Mouse (Mus musculus): ENCODE measurements around the gene Gm10318.

Gene Gm10318

GRCm38 (mm10) chr10:77900126-77900525 lies 47.5 kb downstream of the Gm10318 start:
- no peak for DNase-seq

GRCm38 (mm10) chr10:77900903-77901818 lies 48.5 kb downstream of the Gm10318 start:
- no peak for DNase-seq

GRCm38 (mm10) chr10:77901871-77902210 lies 49.2 kb downstream of the Gm10318 start:
- DNase-seq, result no peak

GRCm38 (mm10) chr10:77902211-77902893 lies 49.7 kb downstream of the Gm10318 start, which contains the start of gene Lrrc3:
Gene Lrrc3, minus strand, starts transcription at chr10:77902536.
- DNase-seq, result peak; percentile 84

GRCm38 (mm10) chr10:77902894-77903715 lies 50.4 kb downstream of the Gm10318 start:
- peak; percentile 82 for DNase-seq
